Mouse (Mus musculus) forebrain, embryonic 13.5 days (tissue): ENCODE results near the gene Hist2h3c2. TPM values are rescaled to one million over a fixed set of nuclear protein-coding genes. Genes with fewer than 3 reads are reported as not detected.
"Not testable (repeated sequence)": the region's sequence is repeated elsewhere in the genome, so short reads cannot be mapped to it uniquely, and the experiment has no call there.

ENCODE experiments used
- ATAC-seq: fragments of 200-750 bp; cut with Nextera tagmentation; 2 replicates; pipeline ENCODE4 v1.8.0; 2017
- H3K27ac ChIP-seq: fragments of 300-500 bp; sonication (generic); 2 replicates; pipeline ENCODE4 v1.5.1; 2015; ENCODE audit warnings: inconsistent platforms, mild to moderate bottlenecking, moderate library complexity
- H3K27me3 ChIP-seq: fragments of 300-500 bp; sonication (generic); 2 replicates; pipeline ENCODE4 v1.6.1; 2015; ENCODE audit warnings: mild to moderate bottlenecking, inconsistent platforms
- H3K36me3 ChIP-seq: fragments of 300-500 bp; sonication (generic); 2 replicates; pipeline ENCODE4 v1.6.1; 2015; ENCODE audit warnings: mild to moderate bottlenecking, inconsistent platforms; ENCODE audit not compliant: poor library complexity, severe bottlenecking
- H3K4me1 ChIP-seq: fragments of 300-500 bp; sonication (generic); 2 replicates; pipeline ENCODE4 v1.6.1; 2015; ENCODE audit warnings: inconsistent platforms
- H3K4me2 ChIP-seq: fragments of 300-500 bp; sonication (generic); 2 replicates; pipeline ENCODE4 v1.6.1; 2015; ENCODE audit warnings: inconsistent platforms, mild to moderate bottlenecking, moderate library complexity
- H3K4me3 ChIP-seq: fragments of 300-500 bp; sonication (generic); 2 replicates; pipeline ENCODE4 v1.5.1; 2015; ENCODE audit warnings: mild to moderate bottlenecking, inconsistent platforms
- H3K9ac ChIP-seq: fragments of 300-500 bp; sonication (generic); 2 replicates; pipeline ENCODE4 v1.6.1; 2015; ENCODE audit warnings: mild to moderate bottlenecking, inconsistent platforms
- H3K9me3 ChIP-seq: fragments of 300-500 bp; sonication (generic); replicated peaks from 2 replicates; pipeline ENCODE4 v1.6.1; 2016; ENCODE audit warnings: inconsistent platforms
- WGBS: fragments of 180-500 bp; shearing (Covaris S2); methylation state at CpG from one replicate; pipeline ENCODE4 v1.1.7; 2015; 5-methylcytosine and 5-hydroxymethylcytosine counted together
- polyA plus RNA-seq: library from polyadenylated mRNA; unstranded; fragments of >200 nt; fragmentation: Nextera tagmentation; extraction: Ambion mirVana; gene quantifications from 2 replicates; pipeline ENCODE4 v1.2.1, GENCODE M21; 2015

Hist2h3c2 gene
- polyA plus RNA-seq, 1 experiment from 2014 or later = 15.0 TPM

DNA sequence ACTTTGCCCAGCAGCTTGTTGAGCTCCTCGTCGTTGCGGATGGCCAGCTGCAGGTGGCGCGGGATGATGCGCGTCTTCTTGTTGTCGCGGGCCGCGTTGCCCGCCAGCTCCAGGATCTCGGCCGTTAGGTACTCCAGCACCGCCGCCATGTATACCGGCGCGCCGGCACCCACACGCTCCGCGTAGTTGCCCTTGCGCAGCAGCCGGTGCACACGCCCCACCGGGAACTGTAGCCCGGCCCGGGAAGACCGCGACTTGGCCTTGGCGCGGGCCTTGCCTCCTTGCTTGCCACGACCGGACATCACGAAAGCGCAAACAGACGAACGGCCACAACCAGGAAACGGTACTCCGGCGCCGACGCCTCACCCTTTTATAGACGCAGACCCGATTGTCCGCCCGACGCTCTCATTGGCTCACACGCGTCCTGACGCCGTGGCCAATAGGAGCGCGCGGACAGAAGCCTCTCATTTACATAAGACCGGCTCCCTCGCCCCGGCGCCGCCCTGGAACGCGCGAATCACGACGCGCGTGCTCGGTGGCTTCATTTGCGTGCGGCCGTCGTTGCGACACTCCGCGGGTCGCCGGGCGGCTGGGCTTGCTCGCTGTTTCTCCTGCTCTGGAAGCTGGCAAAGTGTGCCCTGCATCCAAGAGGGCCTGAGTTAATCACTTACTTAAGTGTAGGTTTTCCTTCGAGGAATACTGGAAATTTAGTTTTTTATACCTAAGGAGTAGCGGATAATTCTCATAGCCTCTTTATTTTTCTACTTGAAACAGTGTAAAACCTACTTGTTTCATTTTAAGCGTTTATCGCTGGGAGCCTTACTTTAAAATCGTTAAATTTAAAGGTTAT, 1.2 kb upstream of the Hist2h3c2 start, which contains the start of gene Hist2h2aa2:
Hist2h2aa2 (minus strand) TSS at position 328 of the 850 bp plus-strand sequence.
- not testable (repeated sequence) for H3K36me3 ChIP-seq, H3K9me3 ChIP-seq, H3K27me3 ChIP-seq
- peaks cover 41% of the 10 kb centered on the region for H3K4me1 ChIP-seq
- H3K9ac ChIP-seq = peak within 1 kb of the TSS; percentile 65
- H3K27ac ChIP-seq = peak within 1 kb of the TSS; percentile 81
- 3% methylated on average over 36 of the region's 85 CpGs for WGBS
- peak; percentile 87 for ATAC-seq
- H3K4me3 ChIP-seq = peak within 1 kb of the TSS; percentile 36
- H3K4me2 ChIP-seq = peak within 1 kb of the TSS; percentile 51

DNA sequence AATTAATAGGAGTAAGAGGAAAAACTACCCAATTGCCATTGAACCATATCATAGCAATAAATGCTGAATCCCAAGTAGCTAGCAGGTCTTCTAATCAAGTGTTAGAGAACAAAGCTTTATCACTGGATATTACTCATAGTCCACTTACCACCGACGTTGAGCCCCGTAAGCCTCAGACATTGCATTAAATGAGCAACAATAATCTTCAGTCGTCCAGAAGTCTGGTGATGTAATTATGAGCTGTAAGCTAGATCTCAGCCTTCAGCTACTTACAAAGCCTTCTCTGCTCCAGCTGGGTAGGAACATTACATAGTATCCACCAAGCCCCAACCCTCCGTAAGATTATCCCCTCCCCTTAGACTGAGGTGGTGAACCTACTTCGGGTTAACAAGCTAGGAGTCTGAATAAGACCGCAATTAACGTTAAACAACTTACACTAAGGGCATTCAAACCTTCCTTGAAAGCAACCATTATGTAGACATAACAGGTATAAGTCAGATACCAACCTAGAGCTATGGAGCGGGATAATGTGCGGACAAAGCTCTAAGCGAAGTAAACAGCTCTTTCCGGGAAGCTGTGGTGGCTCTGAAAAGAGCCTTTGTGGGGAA, 919 bp downstream of the Hist2h3c2 start:
- H3K27ac ChIP-seq = peak overlapping the region; percentile 81
- H3K4me1 ChIP-seq = peaks cover 27% of the 10 kb centered on the region
- under 1% methylated on average over 12 of the region's 12 CpGs for WGBS
- H3K27me3 ChIP-seq = no peaks in the 10 kb centered on the region
- H3K4me2 ChIP-seq = peak overlapping the region; percentile 64
- no peak for ATAC-seq
- no peaks in the 10 kb centered on the region for H3K36me3 ChIP-seq
- peak overlapping the region; percentile 48 for H3K4me3 ChIP-seq
- no peaks in the 10 kb centered on the region for H3K9me3 ChIP-seq
- H3K9ac ChIP-seq = peak overlapping the region; percentile 78

DNA sequence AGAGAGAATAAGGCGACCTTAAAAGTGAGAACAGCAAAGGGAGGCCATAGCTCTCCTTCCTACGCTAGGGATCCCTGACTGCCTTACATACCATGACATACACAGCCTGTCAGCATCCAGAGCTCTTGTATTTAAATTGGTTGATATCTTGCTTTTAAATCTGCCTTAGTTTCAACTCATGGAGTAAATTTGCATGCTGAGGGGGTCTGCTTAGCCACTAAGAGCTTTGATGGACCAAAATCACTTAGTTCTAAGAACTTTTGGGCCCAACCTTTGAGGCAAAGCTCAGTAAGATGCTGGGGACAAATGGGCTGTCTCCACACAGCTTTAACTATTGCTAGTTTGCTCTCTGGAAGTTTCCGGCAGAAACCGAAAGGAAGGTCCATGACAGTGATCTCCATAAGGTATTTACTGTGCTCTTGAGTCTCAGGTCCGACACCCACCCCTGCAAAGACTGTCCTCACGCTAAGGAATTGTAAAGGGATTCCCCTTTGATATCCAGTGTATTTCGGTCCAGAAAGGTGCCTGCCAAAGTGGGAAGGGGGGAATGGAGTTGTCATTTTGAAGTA, 1.5 kb downstream of the Hist2h3c2 start:
- Histone ChIP-seq H3K9ac (peak overlapping the region; percentile 78), H3K9me3 (no peaks in the 10 kb centered on the region), H3K27me3 (no peaks in the 10 kb centered on the region), H3K27ac (peak overlapping the region; percentile 81), H3K4me2 (peak overlapping the region; percentile 64), H3K36me3 (no peaks in the 10 kb centered on the region), H3K4me1 (peaks cover 27% of the 10 kb centered on the region), H3K4me3 (peak overlapping the region; percentile 48)
- 21% methylated on average over 7 of the region's 7 CpGs for WGBS
- ATAC-seq = no peak

DNA sequence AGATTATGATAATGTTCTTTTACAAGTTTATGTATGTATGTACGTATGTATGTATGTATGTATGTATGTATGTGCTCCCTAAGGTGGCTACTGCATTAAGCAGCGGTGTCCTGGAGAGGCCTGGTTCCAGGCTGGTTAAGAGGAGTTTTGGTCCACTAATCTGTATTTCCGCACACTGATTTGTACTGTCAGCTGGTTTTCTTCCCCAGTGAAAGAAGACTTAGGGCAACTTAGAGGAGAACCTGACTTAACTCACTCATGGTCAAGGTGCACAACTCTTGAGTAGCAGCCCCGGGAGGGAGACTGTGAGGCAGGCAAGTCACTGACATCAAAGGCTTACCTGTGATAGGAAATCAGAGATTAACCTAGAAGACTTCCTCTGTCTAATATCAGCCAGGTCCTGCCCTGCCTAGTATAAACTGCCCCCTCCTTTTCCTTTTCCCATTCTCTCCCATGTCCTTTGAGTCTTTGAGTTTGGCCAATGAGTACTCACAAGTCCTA, 2.0 kb downstream of the Hist2h3c2 start:
- peak overlapping the region; percentile 64 for H3K4me2 ChIP-seq
- no peaks in the 10 kb centered on the region for H3K36me3 ChIP-seq
- H3K27me3 ChIP-seq = no peaks in the 10 kb centered on the region
- peaks cover 27% of the 10 kb centered on the region for H3K4me1 ChIP-seq
- H3K9me3 ChIP-seq = no peaks in the 10 kb centered on the region
- peak overlapping the region; percentile 81; the same call in 1 of the 2 replicates for H3K27ac ChIP-seq
- WGBS = 81% methylated on average over 4 of the region's 4 CpGs
- H3K4me3 ChIP-seq = peak overlapping the region; percentile 48
- no peak for ATAC-seq
- H3K9ac ChIP-seq = peak overlapping the region; percentile 78

DNA sequence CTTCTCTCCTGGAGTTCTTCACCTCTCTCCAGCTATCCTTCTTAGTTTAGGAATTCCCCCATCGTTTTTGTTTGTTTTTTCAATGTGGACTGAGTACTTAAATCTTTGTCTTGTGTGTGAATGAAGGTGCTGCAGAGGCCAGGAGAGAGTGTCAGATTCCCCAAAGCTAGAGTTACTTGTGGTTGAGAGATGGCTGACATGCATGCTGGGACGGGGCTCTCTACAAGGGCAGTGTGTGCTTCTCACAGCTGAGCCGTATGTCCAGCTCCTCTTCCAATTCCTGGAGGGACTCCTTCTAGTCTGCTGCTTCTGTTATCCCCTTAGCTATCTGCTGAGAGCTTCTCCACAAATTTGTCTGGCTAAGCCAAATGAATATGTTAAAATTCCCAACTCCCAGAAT, 3.1 kb downstream of the Hist2h3c2 start:
- Histone ChIP-seq H3K4me1 (peaks cover 22% of the 10 kb centered on the region), H3K4me3 (no peak overlapping the region), H3K27ac (no peak overlapping the region), H3K36me3 (no peaks in the 10 kb centered on the region), H3K27me3 (no peaks in the 10 kb centered on the region), H3K9ac (no peak overlapping the region), H3K4me2 (no peak overlapping the region), H3K9me3 (no peaks in the 10 kb centered on the region)
- WGBS = 73% methylated on average over 3 of the region's 3 CpGs
- no peak for ATAC-seq

DNA sequence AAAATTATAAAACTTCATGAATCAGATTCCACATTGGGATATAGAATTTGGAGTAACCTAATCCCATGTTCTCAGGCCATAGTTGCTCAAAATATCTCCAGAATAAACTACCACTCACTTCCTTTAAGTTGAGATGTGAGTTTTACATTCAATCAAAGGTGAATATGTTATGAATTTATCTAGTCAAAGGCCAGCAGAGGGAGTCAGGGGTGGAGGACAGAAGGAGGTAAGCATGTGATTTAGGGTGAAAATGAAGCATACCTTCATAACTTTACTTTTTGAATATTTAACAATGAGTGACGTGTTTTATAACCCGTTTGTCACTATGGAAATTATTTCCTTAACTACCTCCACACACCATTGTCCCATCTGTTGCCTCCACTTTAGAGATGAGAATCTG, 4.0 kb downstream of the Hist2h3c2 start:
- no peak for ATAC-seq
- 85% methylated on average over 2 of the region's 2 CpGs for WGBS
- no peaks in the 10 kb centered on the region for H3K36me3 ChIP-seq
- no peak overlapping the region for H3K4me2 ChIP-seq
- H3K27me3 ChIP-seq = no peaks in the 10 kb centered on the region
- no peak overlapping the region for H3K27ac ChIP-seq
- H3K4me1 ChIP-seq = peaks cover 19% of the 10 kb centered on the region
- H3K9me3 ChIP-seq = no peaks in the 10 kb centered on the region
- H3K4me3 ChIP-seq = no peak overlapping the region
- H3K9ac ChIP-seq = no peak overlapping the region

DNA sequence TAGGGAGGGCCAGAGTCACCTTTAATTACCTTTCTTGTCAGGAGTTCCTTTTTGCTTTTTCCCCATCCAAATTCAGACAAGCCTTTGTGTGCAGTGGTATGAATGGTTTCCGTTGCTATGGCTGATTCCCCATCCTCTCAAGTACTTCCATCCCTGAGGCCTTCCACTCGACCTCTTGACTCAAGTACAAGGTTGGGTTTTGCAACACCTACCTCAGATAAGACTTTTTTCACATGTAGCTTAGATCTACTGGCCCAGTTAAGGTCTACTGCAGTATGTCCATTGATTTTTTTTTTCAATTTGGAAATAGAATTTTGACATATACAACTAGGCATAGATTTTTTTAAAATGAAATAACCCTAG, 7.2 kb downstream of the Hist2h3c2 start:
- Histone ChIP-seq H3K36me3 (no peaks in the 10 kb centered on the region), H3K27ac (no peak overlapping the region), H3K4me2 (no peak overlapping the region), H3K4me3 (no peak overlapping the region), H3K9ac (no peak overlapping the region), H3K27me3 (no peaks in the 10 kb centered on the region), H3K9me3 (no peaks in the 10 kb centered on the region), H3K4me1 (peaks cover 4% of the 10 kb centered on the region)
- no peak for ATAC-seq
- 62% methylated on average over 2 of the region's 2 CpGs for WGBS

DNA sequence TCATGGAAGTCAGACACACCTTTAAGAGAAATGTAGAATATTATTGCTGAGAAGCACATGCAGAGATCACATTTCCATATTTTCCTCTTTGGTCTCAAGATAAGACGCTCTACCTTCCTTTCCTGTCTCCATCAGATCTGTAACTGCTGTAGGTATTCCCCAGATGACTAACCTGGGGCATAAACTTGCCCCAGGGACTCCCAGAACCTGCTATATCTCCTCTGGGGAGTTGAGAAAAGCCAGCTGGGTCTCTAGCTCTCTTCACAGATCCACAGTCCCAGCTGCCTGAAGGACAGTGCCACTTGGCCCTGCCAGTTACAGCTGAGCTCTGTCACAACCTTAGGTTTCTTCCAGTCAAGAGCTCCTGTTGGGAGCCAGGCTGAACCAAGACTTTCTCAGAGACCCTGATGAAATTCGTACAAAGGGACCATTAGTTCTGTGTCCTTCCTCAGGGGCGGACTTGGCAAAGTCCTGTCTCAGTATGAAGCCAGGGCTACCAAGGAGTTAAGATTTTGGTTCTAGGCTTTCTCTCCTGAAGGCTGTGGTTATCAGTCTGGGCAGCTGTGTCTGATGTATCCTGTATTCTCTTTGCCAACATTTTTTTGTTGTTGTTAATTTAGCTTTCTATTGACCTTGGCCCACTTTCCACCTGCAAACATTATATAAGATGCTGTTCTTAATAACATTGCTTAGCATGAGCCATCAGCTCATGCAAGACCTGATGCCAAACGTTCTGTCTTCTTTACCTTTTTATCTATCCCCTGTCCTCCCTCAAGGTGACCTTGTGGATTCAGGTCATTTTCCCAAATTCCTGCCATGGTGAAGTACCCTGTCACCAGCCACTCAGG, 7.8 kb downstream of the Hist2h3c2 start:
- no peaks in the 10 kb centered on the region for H3K4me1 ChIP-seq
- no peak overlapping the region for H3K4me3 ChIP-seq
- no peaks in the 10 kb centered on the region for H3K27me3 ChIP-seq
- H3K4me2 ChIP-seq = no peak overlapping the region
- ATAC-seq = no peak
- H3K9me3 ChIP-seq = no peaks in the 10 kb centered on the region
- H3K27ac ChIP-seq = no peak overlapping the region
- 82% methylated on average over 4 of the region's 4 CpGs for WGBS
- H3K9ac ChIP-seq = no peak overlapping the region
- no peaks in the 10 kb centered on the region for H3K36me3 ChIP-seq

DNA sequence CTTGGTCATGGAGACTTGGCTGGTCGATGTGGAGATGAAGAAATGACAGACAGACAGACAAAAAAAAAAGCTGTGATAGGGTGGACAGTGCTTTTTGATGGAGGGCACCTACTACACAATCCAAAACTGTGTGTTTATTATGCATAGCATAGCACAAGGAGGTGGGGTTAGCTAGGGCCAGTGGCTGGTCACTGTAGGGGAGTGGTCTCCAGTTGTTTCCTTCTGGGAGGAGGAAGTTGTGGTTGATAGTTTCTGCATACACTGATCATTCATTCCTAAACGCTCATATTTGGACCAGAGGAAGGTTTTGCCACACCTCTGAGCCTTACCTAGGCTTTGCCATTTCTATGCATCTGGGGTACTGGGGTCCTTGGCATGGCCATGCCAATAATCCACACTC, 8.5 kb downstream of the Hist2h3c2 start:
- H3K27ac ChIP-seq = no peak overlapping the region
- H3K27me3 ChIP-seq = no peaks in the 10 kb centered on the region
- ATAC-seq = no peak
- H3K9ac ChIP-seq = no peak overlapping the region
- no peaks in the 10 kb centered on the region for H3K36me3 ChIP-seq
- 89% methylated on average over 2 of the region's 2 CpGs for WGBS
- no peaks in the 10 kb centered on the region for H3K9me3 ChIP-seq
- peaks cover 6% of the 10 kb centered on the region for H3K4me1 ChIP-seq
- no peak overlapping the region for H3K4me3 ChIP-seq
- H3K4me2 ChIP-seq = no peak overlapping the region

DNA sequence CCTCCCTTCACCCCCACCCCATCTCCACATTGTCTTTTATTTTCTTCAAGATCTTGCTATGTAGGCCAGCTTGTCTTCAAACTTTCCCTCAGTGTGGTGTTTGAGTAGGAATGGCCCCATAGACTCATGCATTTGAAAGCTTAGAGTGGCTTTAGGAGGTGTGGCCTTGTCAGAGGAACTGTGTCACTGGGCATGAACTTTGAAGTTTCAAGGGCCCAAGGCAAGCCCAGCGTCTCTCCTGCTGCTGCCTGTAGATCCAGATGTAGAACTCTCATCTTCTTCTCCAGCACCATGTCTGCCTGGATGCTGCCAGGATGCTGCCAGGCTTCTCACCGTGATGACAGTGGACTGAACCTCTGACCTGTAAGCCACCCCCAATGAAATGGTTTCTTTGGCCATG, 10.1 kb downstream of the Hist2h3c2 start:
- 77% methylated on average over 2 of the region's 2 CpGs for WGBS
- H3K27ac ChIP-seq = no peak overlapping the region
- H3K4me1 ChIP-seq = peaks cover 20% of the 10 kb centered on the region
- no peak for ATAC-seq
- H3K27me3 ChIP-seq = no peaks in the 10 kb centered on the region
- H3K36me3 ChIP-seq = no peaks in the 10 kb centered on the region
- H3K4me2 ChIP-seq = no peak overlapping the region
- no peaks in the 10 kb centered on the region for H3K9me3 ChIP-seq
- no peak overlapping the region for H3K4me3 ChIP-seq
- no peak overlapping the region for H3K9ac ChIP-seq

DNA sequence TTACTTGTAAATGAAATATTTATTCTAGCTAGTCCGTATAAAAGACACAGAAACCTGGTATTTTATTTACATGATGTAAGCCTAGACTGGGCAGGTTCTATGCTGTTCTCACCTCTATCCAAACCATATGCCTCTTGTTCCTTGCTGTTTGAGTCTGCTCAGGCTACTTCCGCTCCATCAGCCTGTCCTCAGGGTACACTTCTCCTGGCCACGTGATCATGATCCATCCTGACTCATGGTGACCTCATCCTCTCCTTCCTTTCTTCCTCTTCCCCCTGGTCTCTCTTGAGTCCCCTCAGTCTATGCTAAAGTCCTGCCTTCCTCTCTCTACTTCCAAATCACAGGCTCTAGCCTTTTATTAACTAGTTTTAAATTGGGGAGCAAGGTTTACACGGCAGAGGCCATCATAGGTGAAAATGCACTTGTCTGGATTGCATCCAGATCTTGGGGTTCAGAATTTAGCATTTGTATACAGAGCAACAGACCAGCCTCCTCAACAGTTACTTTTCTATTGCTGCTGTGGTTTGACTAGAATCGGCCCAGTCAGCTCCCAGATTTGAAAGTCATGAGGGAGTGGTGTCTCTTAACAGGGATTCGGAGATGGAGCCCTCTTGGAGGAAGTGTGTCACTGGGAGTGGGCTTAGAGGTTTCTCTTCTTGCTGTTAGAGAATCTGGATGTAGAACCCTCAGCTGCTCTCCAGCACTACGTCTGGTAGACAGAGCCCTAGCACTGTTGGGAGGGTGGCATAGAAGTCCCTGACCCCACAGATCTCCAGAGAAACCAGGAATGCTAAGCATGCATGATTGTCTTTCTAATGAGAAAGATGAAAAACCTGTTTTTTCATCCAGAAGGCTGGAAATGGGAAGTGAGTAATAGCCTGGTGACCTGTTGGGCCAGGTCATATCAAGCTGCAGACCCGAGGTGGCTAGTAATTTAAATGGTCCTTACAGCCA, 12.0 kb downstream of the Hist2h3c2 start:
- no peaks in the 10 kb centered on the region for H3K36me3 ChIP-seq
- peaks cover 38% of the 10 kb centered on the region for H3K4me1 ChIP-seq
- 0 out of 2 replicates have a peak overlapping the region, but pooled peaks have one; percentile 0 for H3K9ac ChIP-seq
- no peak overlapping the region for H3K4me3 ChIP-seq
- 77% methylated on average over 8 of the region's 8 CpGs for WGBS
- no peaks in the 10 kb centered on the region for H3K9me3 ChIP-seq
- H3K27ac ChIP-seq = no peak overlapping the region
- no peak for ATAC-seq
- H3K4me2 ChIP-seq = no peak overlapping the region
- no peaks in the 10 kb centered on the region for H3K27me3 ChIP-seq
